Mouse (Mus musculus) ovary, adult 10 weeks (tissue): ENCODE results near the gene Gm17631. TPM values are rescaled to one million over a fixed set of nuclear protein-coding genes. Genes with fewer than 3 reads are reported as not detected.

Source experiments
- polyA plus RNA-seq: library from polyadenylated mRNA; stranded (reverse); fragments of 350-450 nt; fragmentation: Illumina TruSeq; extraction: RNeasy Lipid Tissue Mini Kit (QIAGEN cat#74804); gene quantifications from one replicate; pipeline ENCODE4 v1.2.3, GENCODE M21; 2014

Gm17631 gene
- not detected for polyA plus RNA-seq

DNA sequence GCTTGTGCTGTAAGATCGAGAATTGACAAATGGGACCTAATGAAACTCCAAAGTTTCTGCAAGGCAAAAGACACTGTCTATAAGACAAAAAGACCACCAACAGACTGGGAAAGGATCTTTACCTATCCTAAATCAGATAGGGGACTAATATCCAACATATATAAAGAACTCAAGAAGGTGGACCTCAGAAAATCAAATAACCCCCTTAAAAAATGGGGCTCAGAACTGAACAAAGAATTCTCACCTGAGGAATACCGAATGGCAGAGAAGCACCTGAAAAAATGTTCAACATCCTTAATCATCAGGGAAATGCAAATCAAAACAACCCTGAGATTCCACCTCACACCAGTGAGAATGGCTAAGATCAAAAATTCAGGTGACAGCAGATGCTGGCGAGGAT is at the start of gene Gm17631:
Gm17631 (plus strand) TSS at position 301 of the 400 bp plus-strand sequence.

DNA sequence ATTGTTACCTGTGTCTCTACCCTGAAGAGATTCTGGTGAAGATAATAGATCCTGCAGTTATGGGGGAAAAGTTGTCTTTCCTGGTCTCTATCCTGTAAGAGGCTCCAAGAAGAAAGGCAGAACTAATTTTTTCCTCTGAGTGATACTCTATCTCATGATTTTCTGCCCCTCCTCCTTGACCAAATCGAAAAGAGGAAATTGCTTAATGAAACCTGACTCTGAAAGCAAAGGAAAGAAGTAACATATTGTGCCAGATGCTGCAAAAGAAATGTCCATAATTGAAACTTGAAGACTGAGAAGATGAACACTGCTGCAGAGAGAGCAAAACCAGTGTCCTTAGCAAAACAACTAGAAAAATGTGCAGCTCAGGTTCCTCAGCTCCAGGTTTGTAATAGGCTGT is 14.1 kb downstream of the Gm17631 start, which contains the start of gene Klra17:
Klra17 (minus strand) TSS at position 124 of the 400 bp plus-strand sequence.

Other genes with a start within 250 kb of the Gm17631 start
- gene Klrk1, start 238.8 kb upstream of the Gm17631 start, polyA plus RNA-seq, result 4.9 TPM
- gene Klrc3, start 219.3 kb upstream of the Gm17631 start, polyA plus RNA-seq, result not detected
- gene Klrc2, start 202.0 kb upstream of the Gm17631 start, polyA plus RNA-seq, result 0.37 TPM
- 0.43 TPM for gene Klrc1, start 183.7 kb upstream of the Gm17631 start, polyA plus RNA-seq
- 1.1 TPM for gene Klri1, start 145.5 kb upstream of the Gm17631 start, polyA plus RNA-seq
- gene Klri2, start 122.2 kb upstream of the Gm17631 start, polyA plus RNA-seq, result 0.48 TPM
- not detected for gene Gm156, start 78.4 kb upstream of the Gm17631 start, polyA plus RNA-seq
- gene Klra17, start 14.0 kb downstream of the Gm17631 start, polyA plus RNA-seq, result 0.80 TPM
- gene Klra5, start 55.0 kb downstream of the Gm17631 start, polyA plus RNA-seq, result not detected
- not detected for gene Klra6, start 164.3 kb downstream of the Gm17631 start, polyA plus RNA-seq
- 1.4 TPM for gene Klra4, start 204.6 kb downstream of the Gm17631 start, polyA plus RNA-seq